ENCODE assay signal across 16 mouse cellular contexts in the genomic region with DNA sequence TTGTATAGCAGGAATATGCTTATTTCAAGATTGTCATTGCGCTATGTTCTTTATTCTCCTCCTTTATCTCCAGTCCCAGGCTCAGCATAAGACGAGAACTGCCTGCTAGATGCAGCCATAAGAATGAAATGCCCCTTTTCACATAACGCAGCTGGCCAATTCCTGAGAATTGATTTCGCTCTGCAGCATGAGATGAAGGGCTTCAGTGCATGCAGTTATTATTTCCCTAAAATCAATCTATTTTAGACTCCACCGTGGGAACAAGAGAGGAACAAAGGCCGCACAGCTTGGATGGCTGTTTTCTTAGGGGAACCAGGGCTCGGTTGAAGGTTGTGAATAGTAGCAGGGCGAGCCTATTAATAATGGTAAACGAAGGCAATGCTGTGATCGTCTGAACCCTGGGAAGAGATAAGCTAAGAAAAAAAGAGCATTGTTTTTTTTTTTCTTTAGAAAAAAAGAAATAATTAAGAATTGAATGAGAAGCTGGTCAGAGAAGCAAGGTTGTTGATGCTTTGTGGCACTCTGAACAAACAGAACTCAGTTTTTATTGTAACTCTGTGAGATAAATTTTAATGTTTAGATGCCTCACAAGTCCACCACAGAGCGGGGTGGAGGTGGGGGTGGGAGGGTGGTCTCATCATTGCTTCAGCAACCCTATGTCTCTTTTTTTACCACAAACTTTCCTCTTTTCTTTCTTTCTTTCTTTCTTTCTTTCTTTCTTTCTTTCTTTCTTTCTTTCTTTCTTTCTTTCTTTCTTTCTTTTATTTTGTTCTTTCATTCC.
A peak's percentile ranks its signal among the peaks of the same experiment; 100 is the strongest.
DNase-seq lines count a peak whose midpoint lies in the region; ATAC-seq and TF ChIP-seq lines count a peak whose summit lies in the region.
"Had no signal": no experiment of that assay in that cellular context is flagged by ENCODE, and none has a peak within 500 bp of the region (broad histone marks: within the 10 kb centered on the region; RNA-seq: fewer than 3 reads in every experiment).

No protein-coding gene starts in this region.

- H3K9ac ChIP-seq in forebrain, embryonic 13.5 days = peak overlapping the region; percentile 46; the same call in 1 of the 2 replicates
- no peak overlapping the region for H3K9ac ChIP-seq in hindbrain, embryonic 16.5 days (ENCODE audit: low read depth, low read length)
- H3K9ac ChIP-seq: embryonic facial prominence, embryonic 12.5 days; limb, embryonic 15.5 days; lung, embryonic 14.5 days had no signal

- H3K9me3 ChIP-seq in forebrain, embryonic 13.5 days (replicated peaks) = no peaks in the 10 kb centered on the region
- peaks cover 5% of the 10 kb centered on the region; the same call in 1 of the 2 replicates for H3K9me3 ChIP-seq in hindbrain, embryonic 16.5 days (ENCODE audit: control insufficient read depth, low read length)
- H3K9me3 ChIP-seq: embryonic facial prominence, embryonic 12.5 days; limb, embryonic 15.5 days had no signal

- H3K36me3 ChIP-seq in forebrain, embryonic 13.5 days (ENCODE audit: poor library complexity, severe bottlenecking) = no peaks in the 10 kb centered on the region
- no peaks in the 10 kb centered on the region for H3K36me3 ChIP-seq in hindbrain, embryonic 16.5 days (ENCODE audit: control insufficient read depth, insufficient read depth, low read length)
- H3K36me3 ChIP-seq in kidney, adult 2 months (ENCODE audit: control insufficient read depth, insufficient read depth, low read length) = no peaks in the 10 kb centered on the region
- H3K36me3 ChIP-seq: embryonic facial prominence, embryonic 12.5 days; limb, embryonic 15.5 days had no signal

- 7% methylated on average over 11 of the region's 11 CpGs for WGBS in forebrain, embryonic 13.5 days
- 10% methylated on average over 11 of the region's 11 CpGs for WGBS in hindbrain, embryonic 16.5 days
- 77% methylated on average over 11 of the region's 11 CpGs for WGBS in kidney, adult 2 months

- TF ChIP-seq POLR2A in brain, embryonic 14.5 days (IDR thresholded peaks at IDR 0.05; ENCODE audit: borderline replicate concordance, extremely low read depth, insufficient read depth, insufficient read length, poor library complexity, severe bottlenecking) = no peak
- TF ChIP-seq POLR2A in kidney, adult 2 months (IDR thresholded peaks at IDR 0.05; ENCODE audit: low read depth, low read length) = no peak

- H3K27ac ChIP-seq in forebrain, embryonic 13.5 days = peak overlapping the region; percentile 75
- H3K27ac ChIP-seq in hindbrain, embryonic 16.5 days (ENCODE audit: low read depth, low read length) = no peak overlapping the region
- H3K27ac ChIP-seq in kidney, adult 2 months (ENCODE audit: insufficient read depth, low read depth, low read length) = no peak overlapping the region
- H3K27ac ChIP-seq: embryonic facial prominence, embryonic 12.5 days; heart, adult 2 months; limb, embryonic 15.5 days had no signal

- peak; percentile 85 for DNase-seq in brain, embryonic 14.5 days (ENCODE audit: low read depth)
- DNase-seq in neural tube, embryonic 10.5 days (ENCODE audit: extremely low spot score, low spot score) = peak; percentile 16
- no peak for DNase-seq in layer of hippocampus, postnatal 14 days (ENCODE audit: low spot score in 2 of 2)
- DNase-seq in heart, adult 11 months = no peak
- DNase-seq in kidney, adult 2 months = no peak
- DNase-seq: adrenal gland, adult 8-10 months; heart, adult 2 months; heart, postnatal 14 days; kidney, adult 11 months; lung, embryonic 14.5 days; spleen, adult 18-20 months had no signal

- peak overlapping the region; percentile 24; the same call in 1 of the 2 replicates for H3K4me2 ChIP-seq in forebrain, embryonic 13.5 days
- H3K4me2 ChIP-seq in hindbrain, embryonic 16.5 days (ENCODE audit: low read length) = no peak overlapping the region
- H3K4me2 ChIP-seq: embryonic facial prominence, embryonic 12.5 days; limb, embryonic 15.5 days; lung, embryonic 14.5 days had no signal

- ATAC-seq in forebrain, embryonic 13.5 days = peak; percentile 80
- peak; percentile 85 for ATAC-seq in hindbrain, embryonic 16.5 days
- no peak for ATAC-seq in cerebellum, adult (ENCODE audit: insufficient number of reproducible peaks, low FRiP score, low TSS enrichment)

- no peaks in the 10 kb centered on the region for H3K27me3 ChIP-seq in forebrain, embryonic 13.5 days
- no peaks in the 10 kb centered on the region for H3K27me3 ChIP-seq in hindbrain, embryonic 16.5 days (replicated peaks; ENCODE audit: control insufficient read depth, insufficient read depth, low read length)
- no peaks in the 10 kb centered on the region for H3K27me3 ChIP-seq in kidney, adult 2 months (replicated peaks; ENCODE audit: control insufficient read depth, insufficient read depth, low read length)
- H3K27me3 ChIP-seq: embryonic facial prominence, embryonic 12.5 days; limb, embryonic 15.5 days had no signal

- H3K4me3 ChIP-seq in forebrain, embryonic 13.5 days = no peak overlapping the region
- no peak overlapping the region for H3K4me3 ChIP-seq in hindbrain, embryonic 16.5 days (ENCODE audit: low read length)
- H3K4me3 ChIP-seq in kidney, adult 2 months (ENCODE audit: insufficient read depth, low read depth, low read length) = no peak overlapping the region
- H3K4me3 ChIP-seq: embryonic facial prominence, embryonic 12.5 days; heart, adult 2 months; limb, embryonic 15.5 days had no signal

- no peak for TF ChIP-seq CTCF in brain, embryonic 14.5 days (IDR thresholded peaks at IDR 0.05; ENCODE audit: borderline replicate concordance, extremely low read depth, insufficient read depth, insufficient read length)
- no peak for TF ChIP-seq CTCF in kidney, adult 2 months (conservative IDR thresholded peaks at IDR 0.05; ENCODE audit: insufficient read depth, insufficient read length, low read depth, low read length)

- H3K4me1 ChIP-seq in forebrain, embryonic 13.5 days = peaks cover 13% of the 10 kb centered on the region
- H3K4me1 ChIP-seq in hindbrain, embryonic 16.5 days (ENCODE audit: control insufficient read depth, insufficient read depth, low read depth, low read length) = no peaks in the 10 kb centered on the region; the same call in 1 of the 2 replicates
- H3K4me1 ChIP-seq in kidney, adult 2 months (ENCODE audit: control insufficient read depth, insufficient read depth, low read length) = no peaks in the 10 kb centered on the region
- H3K4me1 ChIP-seq: embryonic facial prominence, embryonic 12.5 days; limb, embryonic 15.5 days had no signal

Comparison
In these comparisons a context has a peak if more than half of its experiments do, and no peak if none do; other contexts are left out.
1. DNase-seq: peak in brain, embryonic 14.5 days (single experiment) and neural tube, embryonic 10.5 days (single experiment); none in layer of hippocampus, postnatal 14 days (0 of 2), heart, adult 11 months (single experiment) and kidney, adult 2 months (single experiment).